Mouse (Mus musculus) heart, embryonic 14.5 days (tissue): ENCODE results near the gene Zfp64. TPM values are rescaled to one million over a fixed set of nuclear protein-coding genes. Genes with fewer than 3 reads are reported as not detected.

ENCODE experiments used
- ATAC-seq: fragments of 200-750 bp; cut with Nextera tagmentation; 2 replicates; pipeline ENCODE4 v1.8.0; 2017; ENCODE audit warnings: low read depth, moderate TSS enrichment; ENCODE audit not compliant: insufficient number of reproducible peaks, insufficient read depth, low FRiP score
- H3K27ac ChIP-seq, 2 experiments: fragments of 200-500 bp in 1 of 2; fragments of 300-500 bp in 1 of 2; sonication (generic) in 1 of 2; replicated peaks in 1 of 2; 2 replicates each; pipeline ENCODE4 v1.5.1; 2012 to 2014; ENCODE audit warnings: low read depth in 2 of 2, low read length in 2 of 2, control low read depth in 1 of 2, mild to moderate bottlenecking in 1 of 2, mixed read lengths in 1 of 2; ENCODE audit not compliant: control insufficient read depth in 1 of 2, insufficient read depth in 1 of 2
- H3K27me3 ChIP-seq: fragments of 300-500 bp; sonication (generic); 2 replicates; pipeline ENCODE4 v1.6.1; 2014; ENCODE audit warnings: mild to moderate bottlenecking, low read length, control low read depth; ENCODE audit not compliant: control insufficient read depth, insufficient read depth
- H3K36me3 ChIP-seq: fragments of 300-500 bp; sonication (generic); 2 replicates; pipeline ENCODE4 v1.6.1; 2014; ENCODE audit warnings: mild to moderate bottlenecking, control low read depth, low read length, mixed read lengths; ENCODE audit not compliant: control insufficient read depth, insufficient read depth
- H3K4me1 ChIP-seq, 2 experiments: fragments of 200-500 bp in 1 of 2; fragments of 300-500 bp in 1 of 2; sonication (generic) in 1 of 2; 2 replicates each; pipeline ENCODE4 v1.6.1; 2012 to 2014; ENCODE audit warnings: low read length in 2 of 2, control low read depth in 1 of 2, mixed read lengths in 1 of 2; ENCODE audit not compliant: control insufficient read depth in 2 of 2, insufficient read depth in 2 of 2
- H3K4me2 ChIP-seq: fragments of 300-500 bp; sonication (generic); 2 replicates; pipeline ENCODE4 v1.6.1; 2014; ENCODE audit warnings: mild to moderate bottlenecking, low read length
- H3K4me3 ChIP-seq, 2 experiments: fragments of 200-500 bp in 1 of 2; fragments of 300-500 bp in 1 of 2; sonication (generic) in 1 of 2; 2 replicates each; pipeline ENCODE4 v1.5.1; 2012 to 2014; ENCODE audit warnings: low read length in 2 of 2, mild to moderate bottlenecking in 2 of 2, control low read depth in 1 of 2, low read depth in 1 of 2, moderate library complexity in 1 of 2; ENCODE audit not compliant: control insufficient read depth in 1 of 2, insufficient read depth in 1 of 2
- H3K9ac ChIP-seq: fragments of 300-500 bp; sonication (generic); 2 replicates; pipeline ENCODE4 v1.6.1; 2014; ENCODE audit warnings: mild to moderate bottlenecking, low read length
- H3K9me3 ChIP-seq: fragments of 300-500 bp; sonication (generic); 2 replicates; pipeline ENCODE4 v1.6.1; 2016; ENCODE audit warnings: low read length, control low read depth; ENCODE audit not compliant: control insufficient read depth
- WGBS: fragments of 180-500 bp; shearing (Covaris S2); extraction: QIAGEN DNeasy Blood & Tissue Kit; methylation state at CpG from one replicate; pipeline ENCODE4 v1.1.7; 2014; 5-methylcytosine and 5-hydroxymethylcytosine counted together
- polyA plus RNA-seq: library from polyadenylated mRNA; unstranded; fragments of >200 nt; fragmentation: Nextera tagmentation; extraction: Ambion mirVana; gene quantifications from 2 replicates; pipeline ENCODE4 v1.2.1, GENCODE M21; 2014

Gene Zfp64
- polyA plus RNA-seq, 1 experiment from 2014 or later: 15.3 TPM

GRCm38 (mm10) chr2:168981448-168981847 is 26.1 kb upstream of the Zfp64 start:
- H3K27me3 ChIP-seq: no peaks in the 10 kb centered on the region
- no peak overlapping the region for H3K9ac ChIP-seq
- no peaks in the 10 kb centered on the region for H3K4me1 ChIP-seq
- no peak overlapping the region for H3K4me3 ChIP-seq
- peak overlapping the region; percentile 29; the same call in 1 of the 2 replicates for H3K4me2 ChIP-seq
- no peaks in the 10 kb centered on the region for H3K36me3 ChIP-seq
- WGBS: 66% methylated on average over 12 of the region's 12 CpGs
- ATAC-seq: no peak
- H3K9me3 ChIP-seq: no peaks in the 10 kb centered on the region
- H3K27ac ChIP-seq: no peak overlapping the region

GRCm38 (mm10) chr2:168980859-168981258 is 25.5 kb upstream of the Zfp64 start:
- WGBS: 50% methylated on average over 6 of the region's 6 CpGs

GRCm38 (mm10) chr2:168979742-168980141 is 24.4 kb upstream of the Zfp64 start:
- Histone ChIP-seq H3K27ac (no peak overlapping the region), H3K4me3 (no peak overlapping the region), H3K9me3 (no peaks in the 10 kb centered on the region), H3K36me3 (no peaks in the 10 kb centered on the region), H3K9ac (no peak overlapping the region), H3K27me3 (no peaks in the 10 kb centered on the region), H3K4me1 (no peaks in the 10 kb centered on the region), H3K4me2 (no peak overlapping the region)
- no peak for ATAC-seq
- 46% methylated on average over 11 of the region's 11 CpGs for WGBS

More at GRCm38 (mm10) chr2:168980859-168981258, 25.5 kb upstream of the Zfp64 start:
- no peak overlapping the region for H3K27ac ChIP-seq
- H3K36me3 ChIP-seq: no peaks in the 10 kb centered on the region
- no peaks in the 10 kb centered on the region for H3K27me3 ChIP-seq
- H3K4me3 ChIP-seq: no peak overlapping the region
- H3K4me1 ChIP-seq: no peaks in the 10 kb centered on the region
- peak; percentile 92 for ATAC-seq
- H3K9me3 ChIP-seq: no peaks in the 10 kb centered on the region
- no peak overlapping the region for H3K9ac ChIP-seq
- H3K4me2 ChIP-seq: peak overlapping the region; percentile 29

- Histone ChIP-seq H3K9me3 (no peaks in the 10 kb centered on the region), H3K27me3 (no peaks in the 10 kb centered on the region), H3K36me3 (no peaks in the 10 kb centered on the region), H3K27ac (no peak overlapping the region), H3K9ac (no peak overlapping the region), H3K4me2 (peak overlapping the region; percentile 18; the same call in 1 of the 2 replicates), H3K4me1 (no peaks in the 10 kb centered on the region), H3K4me3 (no peak overlapping the region)
- WGBS: 43% methylated on average over 9 of the region's 9 CpGs
- no peak for ATAC-seq
Measured at GRCm38 (mm10) chr2:168978031-168978430, 22.6 kb upstream of the Zfp64 start.

- no peak overlapping the region for H3K27ac ChIP-seq
- ATAC-seq: no peak
- no peaks in the 10 kb centered on the region for H3K9me3 ChIP-seq
- H3K36me3 ChIP-seq: no peaks in the 10 kb centered on the region
- no peak overlapping the region for H3K4me3 ChIP-seq
- H3K27me3 ChIP-seq: no peaks in the 10 kb centered on the region
- 92% methylated on average over 20 of the region's 20 CpGs for WGBS
- H3K4me2 ChIP-seq: no peak overlapping the region
- H3K4me1 ChIP-seq: no peaks in the 10 kb centered on the region
- no peak overlapping the region for H3K9ac ChIP-seq
Measured at GRCm38 (mm10) chr2:168970131-168970530, 14.7 kb upstream of the Zfp64 start.

- Histone ChIP-seq H3K4me1 (no peaks in the 10 kb centered on the region), H3K9ac (no peak overlapping the region), H3K4me2 (no peak overlapping the region), H3K9me3 (no peaks in the 10 kb centered on the region), H3K4me3 (no peak overlapping the region), H3K27ac (no peak overlapping the region), H3K36me3 (no peaks in the 10 kb centered on the region), H3K27me3 (no peaks in the 10 kb centered on the region)
- 72% methylated on average over 12 of the region's 12 CpGs for WGBS
- ATAC-seq: no peak
Measured at GRCm38 (mm10) chr2:168968136-168968925, 12.9 kb upstream of the Zfp64 start.

- no peak for ATAC-seq
- H3K9ac ChIP-seq: no peak overlapping the region
- no peak overlapping the region for H3K4me3 ChIP-seq
- no peaks in the 10 kb centered on the region for H3K4me1 ChIP-seq
- 78% methylated on average over 6 of the region's 6 CpGs for WGBS
- no peak overlapping the region for H3K4me2 ChIP-seq
- no peaks in the 10 kb centered on the region for H3K9me3 ChIP-seq
- H3K36me3 ChIP-seq: no peaks in the 10 kb centered on the region
- H3K27me3 ChIP-seq: no peaks in the 10 kb centered on the region
- no peak overlapping the region for H3K27ac ChIP-seq
Measured at GRCm38 (mm10) chr2:168966525-168966924, 11.1 kb upstream of the Zfp64 start.

- WGBS: 86% methylated on average over 5 of the region's 5 CpGs
- H3K9me3 ChIP-seq: no peaks in the 10 kb centered on the region
- no peaks in the 10 kb centered on the region for H3K4me1 ChIP-seq
- no peak overlapping the region for H3K4me2 ChIP-seq
- H3K27ac ChIP-seq: no peak overlapping the region
- no peak overlapping the region for H3K9ac ChIP-seq
- no peaks in the 10 kb centered on the region for H3K27me3 ChIP-seq
- H3K36me3 ChIP-seq: no peaks in the 10 kb centered on the region
- H3K4me3 ChIP-seq: no peak overlapping the region
- ATAC-seq: no peak
Measured at GRCm38 (mm10) chr2:168964849-168965248, 9.5 kb upstream of the Zfp64 start.
